Mouse (Mus musculus): ENCODE measurements around the gene Tmem243. TPM values are rescaled to one million over a fixed set of nuclear protein-coding genes. Genes with fewer than 3 reads are reported as not detected.

The Tmem243 gene
- polyA plus RNA-seq (2012; ENCODE audit: insufficient read depth, low replicate concordance) = 2.7 TPM in 1 of 2 replicates, not detected in the other

DNA sequence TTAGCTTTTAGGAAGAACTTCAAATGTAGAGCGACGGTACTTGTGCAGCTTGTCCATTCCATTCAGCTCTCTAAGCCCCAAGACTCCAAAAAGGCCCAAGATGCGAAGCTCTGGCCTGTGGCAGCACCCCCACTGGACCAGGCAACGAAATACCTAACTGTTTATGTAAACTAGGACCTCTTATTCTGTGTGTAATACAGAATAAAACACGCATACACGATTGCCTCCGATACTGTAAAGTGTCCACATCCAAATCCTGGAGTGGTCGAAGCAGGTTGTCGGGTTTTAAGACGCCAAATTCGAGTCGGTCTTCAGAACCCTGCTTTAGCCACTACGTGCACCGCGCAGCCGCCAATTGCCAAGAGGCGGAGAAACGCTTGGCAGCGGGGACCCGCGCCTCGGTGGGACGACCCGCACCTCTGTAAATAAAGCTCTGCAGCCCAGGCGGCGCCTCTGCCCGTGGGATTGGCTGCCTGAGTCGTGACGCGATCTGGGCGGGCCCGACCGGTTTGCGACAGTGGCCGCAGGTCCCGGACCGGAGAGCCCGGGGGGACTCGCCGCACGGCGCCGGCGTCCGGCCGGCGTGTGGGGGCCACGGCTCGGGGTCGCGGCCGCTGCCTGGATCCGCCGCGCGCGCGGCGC is at the start of gene Tmem243:
TSS of gene Tmem243 (plus strand) at position 462 of the 642 bp plus-strand sequence.
- no peaks in the 10 kb centered on the region for H3K36me3 ChIP-seq (replicated peaks; ENCODE audit: low read length)
- peaks cover 14% of the 10 kb centered on the region for H3K4me1 ChIP-seq
- H3K27me3 ChIP-seq (replicated peaks) = peaks cover 59% of the 10 kb centered on the region
- TF ChIP-seq FLI1 (IDR thresholded peaks at IDR 0.05; ENCODE audit: low read length) = no peak
- TF ChIP-seq GATA1 (IDR thresholded peaks at IDR 0.05; ENCODE audit: borderline replicate concordance, low read length) = no peak
- peak within 1 kb of the TSS; percentile 92 for H3K4me3 ChIP-seq (replicated peaks)
- H3K9me3 ChIP-seq = peaks cover 30% of the 10 kb centered on the region

DNA sequence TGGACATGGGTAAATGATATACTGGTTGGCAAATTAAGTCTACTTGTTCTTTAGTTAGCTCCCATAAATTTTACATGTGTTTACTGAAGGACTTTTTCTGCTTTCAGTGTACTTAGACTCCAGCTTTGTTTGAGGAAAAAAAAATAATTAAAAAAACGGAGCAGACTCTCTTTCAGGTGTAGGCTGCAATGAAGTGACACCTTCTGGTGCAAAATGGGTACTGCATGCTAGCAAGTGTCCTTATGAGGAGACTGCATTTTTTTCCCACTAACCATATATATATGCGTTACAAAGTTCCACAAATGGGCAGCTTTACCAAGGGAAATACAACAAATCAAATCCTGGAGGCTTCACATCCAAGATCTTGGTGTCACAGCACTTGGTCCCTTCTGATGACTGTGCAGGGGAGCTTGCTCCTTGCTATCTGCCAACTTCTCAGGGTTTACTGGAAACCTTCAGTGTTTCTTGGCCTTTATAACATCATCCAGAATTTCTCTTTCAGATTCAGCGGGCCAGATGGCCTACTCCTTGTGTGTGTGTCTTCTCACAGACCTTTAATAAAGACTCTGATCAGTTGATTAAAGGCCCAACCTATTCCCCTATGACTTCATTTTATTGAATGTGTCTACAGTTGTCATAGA is 44.3 kb upstream of the Tmem243 start:
- no peaks in the 10 kb centered on the region for H3K27me3 ChIP-seq (replicated peaks)
- no peaks in the 10 kb centered on the region for H3K9me3 ChIP-seq
- H3K4me3 ChIP-seq (replicated peaks) = no peak overlapping the region
- H3K36me3 ChIP-seq (replicated peaks; ENCODE audit: low read length) = no peaks in the 10 kb centered on the region
- TF ChIP-seq GATA1 (IDR thresholded peaks at IDR 0.05; ENCODE audit: borderline replicate concordance, low read length) = no peak
- TF ChIP-seq FLI1 (IDR thresholded peaks at IDR 0.05; ENCODE audit: low read length) = no peak
- no peaks in the 10 kb centered on the region for H3K4me1 ChIP-seq

- TF ChIP-seq GATA1 (IDR thresholded peaks at IDR 0.05; ENCODE audit: borderline replicate concordance, low read length) (no peak), FLI1 (IDR thresholded peaks at IDR 0.05; ENCODE audit: low read length) (no peak)
- H3K4me1 ChIP-seq = no peaks in the 10 kb centered on the region
- H3K4me3 ChIP-seq (replicated peaks) = no peak overlapping the region
- no peaks in the 10 kb centered on the region for H3K27me3 ChIP-seq (replicated peaks)
- H3K36me3 ChIP-seq (replicated peaks; ENCODE audit: low read length) = no peaks in the 10 kb centered on the region
- H3K9me3 ChIP-seq = no peaks in the 10 kb centered on the region
Measured at GRCm38 (mm10) chr5:9057277-9057879, 43.1 kb upstream of the Tmem243 start.

DNA sequence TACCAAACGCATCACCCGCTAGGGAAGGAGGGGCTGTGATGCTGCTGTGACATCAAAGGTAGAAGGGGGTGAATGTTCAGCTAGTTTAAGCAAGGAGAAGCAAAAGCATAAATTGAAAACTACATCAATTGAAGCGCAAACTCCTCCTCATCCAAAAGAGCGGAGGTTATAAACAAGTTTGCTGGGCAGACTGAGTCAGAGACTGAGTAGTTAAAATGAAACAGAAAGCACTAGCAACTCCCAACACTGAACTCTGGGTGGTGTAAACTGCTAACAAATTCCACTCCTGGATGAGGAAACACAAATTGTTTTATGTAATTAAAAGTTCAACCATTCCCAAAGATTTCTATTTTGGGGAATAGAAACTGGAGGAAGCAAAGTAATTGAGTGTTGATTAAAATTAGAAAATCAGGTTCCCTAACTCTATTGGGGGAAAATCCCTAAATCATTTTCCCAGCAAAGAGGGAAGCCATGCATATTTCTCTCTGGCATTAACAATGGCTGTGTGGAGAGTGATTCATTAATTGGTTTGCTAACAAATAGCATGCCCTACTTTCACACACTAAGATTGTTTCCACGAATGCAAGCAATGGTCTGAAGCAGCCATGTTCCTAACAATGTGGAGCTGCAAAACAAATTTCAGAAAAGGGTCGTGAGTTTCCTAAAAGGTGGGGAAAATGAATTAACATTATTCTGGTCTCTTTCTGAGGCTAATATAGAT is 41.0 kb upstream of the Tmem243 start:
- Histone ChIP-seq H3K36me3 (replicated peaks; ENCODE audit: low read length) (no peaks in the 10 kb centered on the region), H3K4me1 (no peaks in the 10 kb centered on the region), H3K9me3 (no peaks in the 10 kb centered on the region), H3K4me3 (replicated peaks) (peak overlapping the region; percentile 50), H3K27me3 (replicated peaks) (no peaks in the 10 kb centered on the region)
- no peak for TF ChIP-seq FLI1 (IDR thresholded peaks at IDR 0.05; ENCODE audit: low read length)
- no peak for TF ChIP-seq GATA1 (IDR thresholded peaks at IDR 0.05; ENCODE audit: borderline replicate concordance, low read length)

GRCm38 (mm10) chr5:9060228-9060627 is 40.2 kb upstream of the Tmem243 start:
- no peaks in the 10 kb centered on the region for H3K9me3 ChIP-seq
- H3K27me3 ChIP-seq (replicated peaks) = no peaks in the 10 kb centered on the region
- H3K4me1 ChIP-seq = no peaks in the 10 kb centered on the region
- H3K4me3 ChIP-seq (replicated peaks) = no peak overlapping the region
- TF ChIP-seq FLI1 (IDR thresholded peaks at IDR 0.05; ENCODE audit: low read length) (no peak), GATA1 (IDR thresholded peaks at IDR 0.05; ENCODE audit: borderline replicate concordance, low read length) (no peak)
- H3K36me3 ChIP-seq (replicated peaks; ENCODE audit: low read length) = no peaks in the 10 kb centered on the region

DNA sequence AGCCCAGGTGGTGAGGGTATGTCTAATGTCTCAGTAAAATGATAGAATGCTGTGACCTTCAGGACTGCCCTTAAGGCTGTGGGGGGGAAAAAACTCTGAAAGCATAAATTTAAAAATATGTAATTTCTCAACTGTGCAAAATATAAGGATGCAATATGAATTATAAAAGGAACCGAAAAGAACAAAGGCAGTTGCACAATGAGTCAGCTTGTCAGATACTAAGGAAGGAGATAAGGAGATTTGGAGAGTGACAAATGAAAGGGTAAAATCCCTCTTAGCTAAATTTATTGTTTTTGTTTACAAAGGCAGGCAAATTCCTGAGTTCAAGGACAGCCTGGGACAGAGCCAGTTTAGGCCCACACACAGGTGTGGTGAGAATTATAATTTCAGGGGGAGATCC is 36.3 kb upstream of the Tmem243 start:
- Histone ChIP-seq H3K9me3 (no peaks in the 10 kb centered on the region), H3K27me3 (replicated peaks) (no peaks in the 10 kb centered on the region), H3K36me3 (replicated peaks; ENCODE audit: low read length) (no peaks in the 10 kb centered on the region), H3K4me3 (replicated peaks) (no peak overlapping the region), H3K4me1 (no peaks in the 10 kb centered on the region)
- TF ChIP-seq FLI1 (IDR thresholded peaks at IDR 0.05; ENCODE audit: low read length) (no peak), GATA1 (IDR thresholded peaks at IDR 0.05; ENCODE audit: borderline replicate concordance, low read length) (no peak)

DNA sequence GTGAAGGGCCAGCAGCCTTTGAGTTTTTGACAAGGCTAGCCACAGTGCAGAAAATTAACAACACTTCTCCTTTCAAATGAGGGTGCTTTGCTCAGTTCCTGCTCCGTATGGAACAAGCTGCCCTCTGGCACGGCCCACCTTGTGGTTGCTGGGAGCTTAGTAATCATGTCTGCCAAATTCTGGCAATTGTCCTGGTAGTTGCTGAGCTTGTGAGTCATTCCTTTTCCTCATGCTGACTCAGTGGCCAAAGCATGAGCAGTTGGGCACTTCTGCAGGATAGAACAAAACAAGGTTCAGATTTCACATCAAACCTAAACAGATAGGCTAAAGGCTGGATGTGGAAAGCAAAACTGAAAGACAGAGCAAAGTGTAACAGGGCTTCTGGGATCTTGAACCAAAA is 31.6 kb upstream of the Tmem243 start:
- no peaks in the 10 kb centered on the region for H3K27me3 ChIP-seq (replicated peaks)
- TF ChIP-seq GATA1 (IDR thresholded peaks at IDR 0.05; ENCODE audit: borderline replicate concordance, low read length) (no peak), FLI1 (IDR thresholded peaks at IDR 0.05; ENCODE audit: low read length) (no peak)
- H3K9me3 ChIP-seq = no peaks in the 10 kb centered on the region
- no peaks in the 10 kb centered on the region for H3K36me3 ChIP-seq (replicated peaks; ENCODE audit: low read length)
- peaks cover 4% of the 10 kb centered on the region; the same call in 1 of the 2 replicates for H3K4me1 ChIP-seq
- no peak overlapping the region for H3K4me3 ChIP-seq (replicated peaks)

DNA sequence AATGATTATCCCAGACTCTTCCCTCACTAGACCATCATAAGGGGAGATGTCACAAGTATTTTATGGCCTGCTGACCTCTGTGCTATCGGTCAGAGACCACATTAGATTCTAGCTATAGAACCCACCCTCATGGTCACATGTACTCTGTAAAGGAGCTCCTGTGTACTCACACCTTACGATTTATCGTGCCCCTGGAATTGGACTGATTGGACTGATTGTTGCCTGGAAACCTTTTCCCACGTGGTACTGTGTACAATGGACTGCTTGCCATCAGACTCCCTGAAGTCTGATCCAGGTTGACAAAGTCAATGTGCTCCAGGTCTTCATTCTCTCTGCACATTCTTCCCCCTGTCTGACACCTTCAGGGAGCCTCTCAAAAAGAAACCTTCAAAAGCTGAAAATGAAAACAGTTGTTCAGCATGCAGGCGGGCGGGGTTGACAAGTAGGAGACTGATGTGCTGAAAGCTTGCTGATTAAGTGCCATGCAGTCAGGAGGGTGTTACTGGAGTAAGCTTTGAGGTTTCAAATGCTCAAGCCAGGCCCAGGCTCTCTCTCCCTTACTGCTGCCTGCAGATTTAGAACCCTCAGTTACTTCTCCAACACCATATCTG is 30.8 kb upstream of the Tmem243 start:
- Histone ChIP-seq H3K4me3 (replicated peaks) (no peak overlapping the region), H3K36me3 (replicated peaks; ENCODE audit: low read length) (no peaks in the 10 kb centered on the region), H3K27me3 (replicated peaks) (no peaks in the 10 kb centered on the region), H3K4me1 (peaks cover 4% of the 10 kb centered on the region; the same call in 1 of the 2 replicates), H3K9me3 (no peaks in the 10 kb centered on the region)
- TF ChIP-seq GATA1 (IDR thresholded peaks at IDR 0.05; ENCODE audit: borderline replicate concordance, low read length) (no peak), FLI1 (IDR thresholded peaks at IDR 0.05; ENCODE audit: low read length) (no peak)

DNA sequence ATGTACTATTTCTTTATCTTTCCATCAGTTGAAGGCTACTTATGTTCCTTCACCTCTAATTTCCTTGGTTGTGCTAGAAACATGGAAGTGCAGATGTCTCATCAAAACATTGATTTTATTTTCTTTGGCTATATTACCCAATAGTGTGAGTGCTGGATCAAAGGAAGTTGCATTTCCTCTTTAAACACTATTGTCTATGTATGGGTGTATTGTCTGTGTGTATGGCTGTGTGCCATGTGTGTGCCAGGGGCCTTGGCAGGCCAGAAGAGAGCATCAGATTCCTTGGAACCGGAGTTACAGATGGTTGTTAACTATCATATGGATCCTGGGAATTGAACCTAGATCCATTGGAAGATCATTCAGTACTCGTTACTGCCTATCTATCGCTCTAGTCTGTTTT is 29.1 kb upstream of the Tmem243 start:
- H3K36me3 ChIP-seq (replicated peaks; ENCODE audit: low read length) = no peaks in the 10 kb centered on the region
- no peak for TF ChIP-seq GATA1 (IDR thresholded peaks at IDR 0.05; ENCODE audit: borderline replicate concordance, low read length)
- no peak for TF ChIP-seq FLI1 (IDR thresholded peaks at IDR 0.05; ENCODE audit: low read length)
- H3K4me1 ChIP-seq = peaks cover 4% of the 10 kb centered on the region; the same call in 1 of the 2 replicates
- no peaks in the 10 kb centered on the region for H3K27me3 ChIP-seq (replicated peaks)
- no peaks in the 10 kb centered on the region for H3K9me3 ChIP-seq
- H3K4me3 ChIP-seq (replicated peaks) = no peak overlapping the region
